Mouse (Mus musculus) CD4-positive, CD25-positive, alpha-beta regulatory T cell, adult 4 months (primary cell): ENCODE results near the gene Hist2h2bb. TPM values are rescaled to one million over a fixed set of nuclear protein-coding genes. Genes with fewer than 3 reads are reported as not detected.

ENCODE experiments used
- ATAC-seq: one replicate; pipeline ENCODE4 v1.8.0; 2017
- polyA plus RNA-seq, 2 experiments: library from polyadenylated mRNA; unstranded; fragments of 100-300 nt; shearing (Covaris generic); gene quantifications; one replicate each; pipeline ENCODE4 v1.2.1; 2017

Gene Hist2h2bb
- polyA plus RNA-seq, 2 experiments from 2014 or later: 6.3 to 8.4 TPM

GRCm38 (mm10) chr3:96239949-96240798, 29.4 kb upstream of the Hist2h2bb start, which contains the start of gene Hist2h2aa2:
TSS of gene Hist2h2aa2 (minus strand) at chr3:96240276.
- ATAC-seq: peak; percentile 72

GRCm38 (mm10) chr3:96240799-96241197, 28.8 kb upstream of the Hist2h2bb start:
- no peak for ATAC-seq

- no peak for ATAC-seq
These were observed 25.5 kb upstream of the Hist2h2bb start for GRCm38 (mm10) chr3:96243921-96244572.

GRCm38 (mm10) chr3:96245003-96245886, 24.3 kb upstream of the Hist2h2bb start, which contains the start of gene Hist2h2aa1:
TSS of gene Hist2h2aa1 (plus strand) at chr3:96245497.
- peak; percentile 80 for ATAC-seq

- peak; percentile 48 for ATAC-seq
These were observed 23.5 kb upstream of the Hist2h2bb start for GRCm38 (mm10) chr3:96246018-96246417.

GRCm38 (mm10) chr3:96246427-96246856, 23.1 kb upstream of the Hist2h2bb start, which contains the start of gene Hist2h3c1:
TSS of gene Hist2h3c1 (plus strand) at chr3:96246685.
- ATAC-seq: peak; percentile 59

- ATAC-seq: no peak
These were observed 22.0 kb upstream of the Hist2h2bb start for GRCm38 (mm10) chr3:96247356-96248140.

DNA sequence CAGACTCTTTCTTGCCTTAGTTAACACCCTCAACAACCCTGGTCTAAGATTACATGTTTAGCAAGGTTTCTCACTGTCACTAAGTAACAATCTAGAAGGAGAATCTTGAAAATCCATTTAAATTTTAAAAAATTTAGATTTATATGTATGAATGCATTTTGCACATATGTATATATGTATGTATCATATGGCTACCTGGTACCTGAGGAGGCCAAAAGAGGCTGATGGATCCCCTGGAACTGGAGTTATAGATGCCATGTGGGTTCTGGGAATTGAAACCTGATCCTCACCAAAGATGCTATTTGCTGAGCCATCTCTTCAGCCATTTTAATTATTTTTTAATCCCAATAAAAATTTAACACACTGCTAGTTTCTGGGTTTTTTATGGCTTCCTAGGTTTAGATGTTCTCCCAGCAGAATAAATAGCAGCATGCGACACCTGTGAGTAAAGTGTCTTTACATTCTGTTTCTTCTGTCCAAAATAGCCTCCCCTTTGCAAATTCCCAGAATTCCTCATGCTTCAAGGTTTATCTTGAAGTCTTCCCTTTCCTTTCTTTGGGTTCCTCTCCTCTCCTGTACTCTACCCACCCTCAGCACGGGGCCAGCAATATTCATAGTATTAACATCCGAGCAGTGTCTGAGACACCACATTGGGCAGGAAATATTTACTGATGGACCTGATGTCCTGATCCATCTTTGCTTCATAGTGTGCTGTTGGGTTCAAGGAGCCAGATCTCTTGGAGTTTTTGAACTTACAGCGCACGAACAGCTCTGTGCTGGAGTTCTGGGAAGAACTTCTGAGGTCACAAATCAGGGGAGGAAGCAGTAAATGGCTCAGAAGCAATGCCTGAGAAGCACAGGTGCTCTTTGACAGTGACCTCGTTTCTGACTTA, 21.2 kb upstream of the Hist2h2bb start:
- ATAC-seq: no peak

GRCm38 (mm10) chr3:96249034-96249345, 20.6 kb upstream of the Hist2h2bb start:
- ATAC-seq: no peak

DNA sequence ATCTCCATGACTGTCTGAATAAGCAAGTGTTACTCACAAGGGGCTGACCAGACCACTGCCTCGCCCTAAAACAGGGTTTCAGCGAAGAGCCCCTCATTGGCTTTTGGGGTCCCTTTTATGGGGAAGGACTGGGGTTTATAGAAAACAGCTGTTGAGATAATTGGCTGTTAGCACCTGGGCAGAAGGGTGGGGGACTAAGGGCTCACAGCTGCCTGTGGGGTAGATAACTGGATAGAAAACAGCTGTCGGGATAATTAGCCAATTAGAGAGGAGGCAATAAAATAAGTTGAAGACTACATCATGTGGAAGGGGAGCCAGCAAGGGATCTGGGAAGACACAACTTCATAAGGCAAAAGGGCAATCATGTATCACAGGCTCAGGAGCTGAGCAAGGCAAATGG, 18.7 kb upstream of the Hist2h2bb start:
- no peak for ATAC-seq

GRCm38 (mm10) chr3:96251787-96252186, 17.8 kb upstream of the Hist2h2bb start:
- ATAC-seq: no peak

DNA sequence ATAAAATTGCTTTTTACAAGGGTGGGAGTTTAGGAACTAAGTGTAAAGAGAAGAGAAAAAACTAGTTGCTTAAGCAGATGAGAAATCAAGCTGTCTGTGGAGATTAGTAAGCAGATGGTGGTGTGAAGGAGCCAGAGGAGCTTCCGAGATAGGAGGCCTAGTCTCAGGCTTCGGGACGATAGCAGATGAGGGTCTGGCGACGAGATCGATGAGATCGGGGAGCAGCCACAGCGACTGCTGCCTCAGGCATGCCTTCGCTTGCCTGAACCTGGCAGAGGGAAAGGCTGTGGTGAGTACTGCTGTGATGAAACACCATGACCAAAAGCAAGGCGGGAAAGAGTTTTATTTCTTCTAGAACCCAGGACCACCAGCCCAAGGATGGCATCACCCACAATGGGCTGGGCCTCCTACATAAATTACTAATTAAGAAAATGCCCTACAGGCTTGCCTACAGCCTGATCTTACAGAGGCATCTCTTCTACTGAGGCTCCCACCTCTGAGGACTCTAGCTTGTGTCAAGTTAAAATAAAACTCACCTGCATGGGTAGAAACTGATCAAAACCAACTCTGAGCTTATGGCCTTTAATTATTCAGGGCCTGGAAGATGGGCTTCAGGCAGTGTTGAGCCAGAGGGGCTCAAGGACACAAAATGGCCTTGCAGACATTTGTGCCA, 14.7 kb upstream of the Hist2h2bb start:
- ATAC-seq: no peak

DNA sequence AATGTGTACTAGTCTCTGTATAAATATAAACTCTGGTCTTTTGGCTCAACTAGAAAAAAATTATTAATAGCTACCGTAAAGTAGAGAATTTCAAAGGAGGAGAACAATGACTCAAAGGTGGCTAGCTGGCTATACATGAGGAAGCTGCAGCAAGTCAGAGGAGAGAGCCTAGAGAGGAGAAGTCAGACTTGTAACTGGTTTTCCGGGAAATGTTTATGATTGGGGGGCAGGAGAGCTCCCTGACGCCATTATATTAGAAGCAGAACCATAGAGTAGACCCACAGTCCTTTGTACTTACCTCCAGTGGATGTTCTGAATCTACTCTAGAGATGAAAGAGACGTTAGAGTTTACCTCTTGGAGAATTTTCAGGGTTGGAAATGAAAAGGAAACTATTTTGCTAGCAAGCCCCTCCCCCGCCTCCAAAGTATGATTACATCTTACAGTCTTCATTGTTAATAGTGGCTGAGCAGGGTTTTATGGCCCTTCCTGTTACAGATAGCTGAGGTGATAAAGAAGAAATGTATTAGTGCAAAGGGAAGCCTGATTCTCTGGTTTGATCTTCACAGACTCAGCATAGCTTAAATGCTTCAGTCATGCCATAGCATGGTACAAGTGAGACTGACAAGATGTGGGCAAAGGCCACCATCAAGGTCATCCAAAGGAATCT, 13.5 kb upstream of the Hist2h2bb start:
- ATAC-seq: peak; percentile 54

- ATAC-seq: no peak
These were observed 12.4 kb upstream of the Hist2h2bb start for GRCm38 (mm10) chr3:96257190-96257589.

GRCm38 (mm10) chr3:96260220-96260619, 9.3 kb upstream of the Hist2h2bb start:
- ATAC-seq: no peak

DNA sequence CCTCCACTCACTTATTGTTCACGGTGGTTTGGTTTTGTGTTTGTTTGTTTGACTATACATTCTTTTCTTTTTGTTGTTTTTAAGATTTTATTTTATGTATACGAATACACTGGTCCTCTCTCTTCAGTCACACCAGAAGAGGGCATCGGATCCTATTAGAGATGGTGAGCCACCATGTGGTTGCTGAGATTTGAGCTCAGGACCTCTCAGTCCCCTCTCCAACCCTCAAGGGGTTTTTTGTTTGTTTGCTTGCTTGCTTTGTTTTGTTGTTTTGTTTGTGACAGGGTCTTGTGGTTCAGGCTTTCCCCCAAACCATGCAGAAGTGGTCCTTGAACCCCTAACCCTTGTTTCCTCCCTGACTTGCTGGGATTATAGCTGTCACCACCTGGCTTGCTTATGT, 7.9 kb upstream of the Hist2h2bb start:
- ATAC-seq: no peak

GRCm38 (mm10) chr3:96262216-96262875, 7.2 kb upstream of the Hist2h2bb start:
- ATAC-seq: peak; percentile 67

GRCm38 (mm10) chr3:96262979-96263550, 6.5 kb upstream of the Hist2h2bb start, which contains the start of gene Hist2h4:
TSS of gene Hist2h4 (minus strand) at chr3:96263311.
- ATAC-seq: peak; percentile 83
